Mouse (Mus musculus) WW6 (cell line): ENCODE data around the gene Ccm2.

Experiments
- DNase-seq: peaks from one replicate; pipeline ENCODE4 v3.0.0-alpha.2; 2013; ENCODE audit warnings: low read depth, low spot score

Ccm2 gene

GRCm38 (mm10) chr11:6580065-6580750 is 33.5 kb downstream of the Ccm2 start:
- no peak for DNase-seq

DNA sequence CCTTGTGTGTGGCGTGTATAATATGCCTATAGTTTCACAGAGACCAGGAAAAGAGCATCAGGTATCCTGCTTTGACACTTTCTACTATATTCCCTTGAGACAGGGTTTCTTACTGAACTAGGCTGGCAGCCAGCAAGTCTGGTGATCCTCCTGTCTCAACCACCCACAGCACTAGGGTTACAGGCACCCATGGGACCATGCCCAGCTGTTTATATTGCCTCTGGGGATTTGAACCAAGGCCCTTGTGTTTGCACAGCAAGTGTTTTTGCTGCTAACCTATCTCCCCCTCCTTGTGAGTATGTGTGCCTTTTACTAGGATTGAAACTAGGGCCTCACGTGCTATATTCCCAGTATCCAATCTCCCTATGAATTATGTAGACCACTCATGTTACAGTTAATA is 34.9 kb downstream of the Ccm2 start:
- no peak for DNase-seq

DNA sequence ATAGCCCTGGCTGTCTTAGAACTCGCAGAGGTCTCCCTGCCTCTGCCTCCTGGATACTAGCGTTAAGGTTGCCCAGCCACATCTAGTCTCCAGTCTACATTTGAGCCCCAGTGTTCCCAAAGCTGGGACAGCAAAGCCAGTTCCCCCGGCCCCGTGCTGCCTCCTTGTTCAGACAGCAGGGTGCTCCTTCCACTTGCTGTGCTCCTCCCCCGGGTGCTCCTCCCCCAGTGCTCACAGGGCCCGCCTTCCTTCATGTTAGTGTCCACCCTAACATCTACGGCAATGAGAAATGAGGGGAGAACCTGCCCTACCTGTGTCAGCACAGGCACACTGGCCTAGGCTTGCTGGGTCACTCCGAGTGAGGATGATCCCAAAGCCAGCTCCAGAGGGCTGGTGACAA is 39.1 kb downstream of the Ccm2 start:
- no peak for DNase-seq

- no peak for DNase-seq
Observed at GRCm38 (mm10) chr11:6586660-6587059, 40.0 kb downstream of the Ccm2 start.

GRCm38 (mm10) chr11:6587249-6587940 is 40.7 kb downstream of the Ccm2 start:
- DNase-seq: no peak

- no peak for DNase-seq
Observed at GRCm38 (mm10) chr11:6588295-6588694, 41.6 kb downstream of the Ccm2 start.

GRCm38 (mm10) chr11:6589838-6590237 is 43.2 kb downstream of the Ccm2 start:
- no peak for DNase-seq

GRCm38 (mm10) chr11:6590933-6591675 is 44.4 kb downstream of the Ccm2 start:
- DNase-seq: no peak

GRCm38 (mm10) chr11:6593406-6593805 is 46.7 kb downstream of the Ccm2 start:
- no peak for DNase-seq

DNA sequence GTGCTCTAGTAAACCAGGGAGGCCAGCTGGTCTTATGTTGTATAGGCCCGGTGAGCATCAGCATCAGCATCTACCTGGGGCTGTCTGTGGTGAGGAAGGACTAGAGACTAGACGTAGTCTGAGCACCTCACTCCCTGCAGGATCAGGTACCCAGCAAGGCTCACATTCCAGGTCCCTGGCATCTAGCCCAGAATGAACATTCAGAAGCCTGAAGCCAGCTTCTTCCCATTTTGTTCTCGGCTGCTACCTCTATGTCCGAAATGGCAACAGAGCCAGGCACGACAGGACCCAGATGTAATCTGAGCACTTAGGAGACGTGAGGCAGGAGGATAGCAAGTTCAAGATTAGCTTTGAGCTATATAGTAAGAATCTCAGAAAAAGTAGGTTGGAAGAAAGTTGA is 48.2 kb downstream of the Ccm2 start:
- DNase-seq: no peak

DNA sequence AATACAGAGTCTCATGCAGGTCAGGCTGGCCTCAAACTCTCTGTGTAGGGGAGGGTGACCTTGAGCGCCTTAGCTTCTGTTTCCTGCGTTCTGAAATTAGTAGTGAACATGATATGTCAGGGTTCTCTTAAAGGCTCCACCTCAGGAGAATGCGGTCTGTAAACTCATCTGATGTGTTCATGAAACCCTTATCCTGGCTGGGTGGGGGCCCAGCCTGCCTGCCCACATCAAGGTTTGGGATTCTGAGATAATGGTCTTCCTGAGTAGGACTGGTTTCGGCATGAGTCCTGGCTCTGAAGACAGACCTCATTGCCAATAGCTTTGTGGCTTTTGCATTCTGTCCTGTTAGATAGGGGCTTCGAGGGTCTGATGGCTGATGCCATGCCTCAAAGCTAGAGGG is 48.7 kb downstream of the Ccm2 start:
- no peak for DNase-seq

DNA sequence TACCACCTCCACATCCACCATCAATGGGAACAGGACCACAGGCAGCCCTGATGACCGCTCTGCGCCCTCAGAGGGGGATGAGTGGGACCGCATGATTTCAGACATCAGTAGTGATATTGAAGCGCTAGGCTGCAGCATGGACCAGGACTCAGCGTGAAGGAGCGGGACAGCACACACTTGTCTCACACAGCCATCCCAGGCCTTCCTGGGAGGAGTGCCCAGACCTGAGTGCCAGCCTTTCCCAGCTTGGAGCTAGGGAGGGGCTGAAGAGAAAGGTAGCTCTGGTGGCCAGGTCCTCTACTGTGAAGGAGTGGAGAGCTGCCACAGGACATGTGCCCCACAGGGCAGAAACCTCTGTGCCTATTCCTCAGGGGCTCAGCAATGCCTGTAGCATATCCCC is 49.5 kb downstream of the Ccm2 start:
- DNase-seq: no peak

DNA sequence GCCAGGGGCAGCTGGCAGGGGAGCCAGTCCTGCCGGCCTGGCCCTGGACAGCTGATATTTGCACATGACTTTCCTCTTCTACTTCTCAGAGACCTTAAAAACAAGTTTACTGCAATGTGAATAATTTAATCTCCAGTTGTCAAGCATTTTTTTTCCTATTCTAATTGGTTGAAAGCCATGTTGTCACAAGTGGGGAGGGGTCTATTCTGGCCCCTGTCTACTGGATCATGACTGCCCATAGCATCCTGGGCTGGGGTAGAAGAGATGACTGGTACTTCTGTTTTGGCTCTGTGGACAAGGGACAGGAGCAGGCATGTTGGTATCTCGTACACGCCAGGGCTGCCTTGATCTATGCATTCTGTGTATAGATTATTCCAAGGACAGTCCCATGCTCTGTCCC is 49.9 kb downstream of the Ccm2 start:
- no peak for DNase-seq

DNA sequence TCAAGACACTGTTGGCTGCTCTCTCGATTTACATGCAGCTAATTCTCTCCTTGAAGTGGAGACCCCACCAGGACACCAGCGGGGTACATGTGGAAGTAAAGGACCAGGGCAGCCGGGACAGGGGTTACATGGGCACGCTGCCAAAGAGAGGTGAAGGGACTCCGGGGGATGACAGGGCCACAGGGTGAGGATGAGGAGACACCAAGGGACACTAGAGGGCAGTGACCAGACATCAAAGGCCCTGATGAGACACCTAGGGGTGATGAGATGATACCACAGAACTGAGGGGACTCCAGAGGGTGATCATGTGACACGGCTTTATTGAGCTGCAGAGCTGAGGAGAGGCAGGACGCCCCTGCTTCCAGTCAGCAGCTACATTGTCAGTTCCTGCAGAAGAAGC is 50.8 kb downstream of the Ccm2 start:
- no peak for DNase-seq

DNA sequence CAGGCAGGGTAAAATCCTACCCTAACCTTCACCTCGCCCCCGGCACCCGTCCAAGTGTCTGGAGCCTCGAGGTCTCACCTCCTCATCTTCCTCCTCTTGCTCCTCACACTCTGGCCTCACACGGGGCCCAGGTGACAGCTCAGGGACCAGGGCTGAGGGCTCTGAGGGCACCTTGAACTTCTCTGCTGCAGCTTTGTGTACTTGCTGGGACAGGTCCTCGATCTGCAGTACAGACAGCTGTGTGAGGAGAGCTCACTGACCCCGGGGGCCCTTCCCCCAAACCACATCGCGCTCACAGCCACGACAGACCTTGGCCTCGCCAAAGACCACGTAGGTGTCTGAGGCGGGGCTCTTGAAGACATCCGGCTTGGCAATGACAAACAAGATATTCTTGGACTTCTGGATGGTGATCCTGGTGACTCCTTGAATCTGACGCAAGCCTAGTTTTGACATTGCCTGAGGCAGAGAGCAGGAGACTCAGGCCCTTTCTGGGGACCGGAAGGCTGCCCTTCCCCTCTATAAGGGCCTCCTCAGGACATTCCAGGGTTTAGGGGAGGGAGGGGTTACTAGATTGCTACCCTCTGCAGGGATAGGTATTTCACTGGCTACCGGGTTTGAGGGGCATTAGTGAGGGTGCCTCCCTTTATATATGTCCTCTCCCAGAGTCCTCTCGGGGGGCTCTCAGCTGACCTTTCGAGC is 51.7 kb downstream of the Ccm2 start:
- DNase-seq: no peak

DNA sequence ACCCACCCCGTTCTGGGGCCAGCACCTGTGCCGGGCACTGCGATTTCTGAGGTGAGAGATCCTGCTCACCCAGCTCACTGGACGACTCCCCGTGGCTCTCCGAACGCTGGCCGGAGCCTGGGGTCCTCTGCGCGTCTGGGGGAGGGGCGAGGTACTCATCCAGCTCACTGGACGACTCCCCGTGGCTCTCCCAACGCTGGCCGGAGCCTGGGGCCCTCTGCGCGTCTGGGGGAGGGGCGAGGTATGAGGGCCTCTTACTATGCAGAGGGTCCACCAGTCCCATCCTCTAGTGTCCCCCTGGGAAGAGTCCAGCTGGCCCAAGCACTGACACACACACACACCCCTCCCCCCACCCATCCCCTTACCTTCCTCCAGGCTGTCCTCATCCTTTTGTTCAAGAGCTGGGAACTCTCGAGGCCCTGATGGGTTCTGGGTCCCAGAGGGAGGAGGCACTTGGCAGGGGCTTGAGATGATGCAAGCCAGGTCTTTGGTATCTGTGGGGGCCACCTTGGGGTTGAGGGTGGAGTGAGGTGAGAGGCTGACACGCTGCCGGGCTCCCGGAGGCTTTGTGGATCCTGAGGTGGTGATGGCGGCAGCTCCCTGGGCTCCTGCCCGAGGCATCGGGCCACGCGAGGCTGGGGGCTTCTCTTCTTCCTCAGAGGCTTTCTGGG is 52.5 kb downstream of the Ccm2 start:
- DNase-seq: no peak

DNA sequence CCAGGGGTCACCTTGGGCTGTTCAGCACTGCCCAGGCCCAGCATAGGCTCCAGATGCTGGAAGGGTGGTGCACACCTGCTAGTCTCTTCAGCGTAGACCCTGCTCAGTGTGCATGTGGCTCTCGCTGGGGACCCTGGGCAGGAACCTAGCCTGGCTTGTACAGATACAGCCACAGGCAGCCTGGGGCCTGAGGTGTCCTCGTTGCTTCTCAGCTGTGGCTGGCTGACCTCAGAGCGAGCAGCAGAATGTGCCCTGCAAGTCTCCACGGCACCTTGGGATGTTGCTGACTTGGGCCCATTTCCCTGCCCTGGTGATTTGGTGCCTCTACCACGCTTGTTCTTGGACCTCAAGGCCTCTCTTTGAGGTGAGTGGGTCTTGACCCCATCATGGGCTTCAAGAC is 53.1 kb downstream of the Ccm2 start:
- no peak for DNase-seq

DNA sequence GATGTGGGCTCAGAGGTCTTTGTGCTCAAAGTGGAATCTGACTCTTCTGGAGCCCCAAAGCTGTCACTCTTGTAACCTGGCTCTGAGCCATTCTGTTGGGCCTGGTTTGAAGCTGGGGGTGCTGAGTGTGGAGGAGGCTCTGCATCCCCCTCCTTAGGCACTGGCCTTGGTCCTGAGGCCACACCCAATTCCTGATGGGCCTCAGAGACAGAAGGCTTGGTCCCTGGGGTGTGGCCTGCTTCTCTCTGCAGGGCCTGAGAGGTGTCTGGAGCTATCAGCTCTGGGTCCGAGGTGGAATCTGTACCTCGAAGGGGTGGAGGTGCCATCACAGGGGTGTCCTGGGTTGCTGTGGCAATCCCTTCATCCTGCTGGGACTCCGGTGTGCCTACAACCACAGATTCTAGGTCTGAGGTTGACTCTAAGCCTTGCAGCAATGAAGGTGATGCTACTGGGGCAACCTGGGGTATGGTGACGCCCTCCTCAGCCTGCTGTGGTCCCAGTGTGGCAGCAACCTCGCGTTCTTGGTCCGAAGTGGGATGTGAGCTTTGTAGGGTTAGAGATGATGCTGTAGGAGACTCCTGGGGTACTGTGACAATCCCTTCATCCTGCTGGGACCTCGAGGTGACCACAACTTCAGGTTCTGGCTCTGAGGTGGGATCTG is 53.7 kb downstream of the Ccm2 start:
- no peak for DNase-seq

GRCm38 (mm10) chr11:6601649-6602480 is 55.2 kb downstream of the Ccm2 start:
- no peak for DNase-seq

DNA sequence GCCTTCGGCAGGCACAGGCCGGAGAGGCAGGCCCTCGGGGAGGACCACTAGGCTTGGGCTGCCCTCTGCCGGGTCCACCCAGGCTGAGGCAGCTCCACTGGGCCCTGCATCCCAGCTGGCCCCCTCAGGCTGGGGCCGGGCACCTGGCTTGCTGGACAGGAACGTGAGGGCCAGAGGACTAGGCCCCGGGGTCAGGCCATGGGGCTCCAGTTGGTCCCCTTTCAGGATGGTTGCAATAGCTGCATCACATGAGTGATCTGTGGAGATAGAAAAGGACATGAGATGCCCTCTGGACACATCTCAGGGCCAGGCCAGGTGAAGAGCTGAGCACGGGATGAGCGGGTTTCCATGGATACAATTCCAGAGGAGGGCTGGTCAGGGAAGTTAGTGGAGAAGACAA is 56.0 kb downstream of the Ccm2 start:
- no peak for DNase-seq
